Mouse (Mus musculus) olfactory bulb, adult 2 months (tissue): Measurements from ENCODE around the gene Sez6.

Source experiments
- CTCF ChIP-seq: fragments of 200-500 bp; IDR thresholded peaks from 2 replicates; pipeline ENCODE4 v1.5.1; 2012; ENCODE audit warnings: low read depth, mild to moderate bottlenecking, low read length, moderate library complexity; ENCODE audit not compliant: insufficient read depth
- POLR2A ChIP-seq: fragments of 200-500 bp; IDR thresholded peaks from 2 replicates; pipeline ENCODE4 v1.6.1; 2012; ENCODE audit warnings: mild to moderate bottlenecking, low read depth, low read length, moderate library complexity; ENCODE audit not compliant: insufficient read depth

- TF ChIP-seq POLR2A (no peak), CTCF (no peak)
These were observed 28.7 kb upstream of the Sez6 start for GRCm38 (mm10) chr11:77901775-77902355.
